In the genomic region with DNA sequence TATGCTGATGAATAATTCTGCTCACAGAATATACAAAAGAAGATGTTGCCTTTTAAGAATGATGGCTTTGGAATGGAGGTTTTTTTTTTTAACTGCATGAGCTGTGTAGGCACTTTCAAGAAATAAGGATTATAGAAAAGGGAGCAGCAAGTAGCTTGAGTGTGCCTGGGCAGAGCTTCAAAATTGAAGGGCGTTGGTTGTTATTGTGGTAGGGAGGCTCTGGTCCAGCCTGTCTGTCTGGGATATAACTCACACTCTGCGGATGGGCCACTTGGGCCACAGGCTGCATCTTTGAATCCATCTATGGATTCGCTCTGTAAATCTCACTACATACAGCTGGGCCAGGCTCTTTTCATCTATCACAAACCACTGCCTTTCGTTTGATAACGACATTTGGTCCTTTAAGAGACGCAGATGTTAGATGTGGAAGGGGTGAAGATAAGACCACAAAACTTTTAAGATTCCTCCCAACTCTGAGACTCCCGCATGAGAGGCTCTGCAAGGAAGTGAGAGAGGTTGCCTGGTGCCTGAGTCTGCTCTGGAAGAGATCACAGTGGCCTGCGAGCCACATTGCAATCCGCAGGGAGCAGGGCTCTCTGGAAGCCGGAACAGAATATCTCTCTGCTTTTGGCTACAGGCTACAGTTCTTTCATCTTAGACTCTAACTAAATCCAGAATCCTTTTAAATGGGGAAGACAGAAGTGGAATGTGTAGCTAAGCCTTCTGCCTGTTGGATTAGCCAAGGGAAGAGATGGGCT, we compare ENCODE assay signal across 10 mouse cellular contexts.
A peak's percentile ranks its signal among the peaks of the same experiment; 100 is the strongest.
DNase-seq lines count a peak whose midpoint lies in the region; ATAC-seq and TF ChIP-seq lines count a peak whose summit lies in the region.
"Had no signal": no experiment of that assay in that cellular context is flagged by ENCODE, and none has a peak within 500 bp of the region (broad histone marks: within the 10 kb centered on the region; RNA-seq: fewer than 3 reads in every experiment).

No protein-coding gene starts in this region.

- H3K4me2 ChIP-seq in lung, postnatal 0 days (replicated peaks; ENCODE audit: low read depth, low read length) = no peak overlapping the region
- H3K4me2 ChIP-seq in intestine, embryonic 15.5 days (replicated peaks) = no peak overlapping the region
- H3K4me2 ChIP-seq: hindbrain, embryonic 15.5 days had no signal

- no peak overlapping the region for H3K4me3 ChIP-seq in lung, postnatal 0 days (ENCODE audit: low read depth, low read length)
- no peak overlapping the region for H3K4me3 ChIP-seq in intestine, embryonic 15.5 days (replicated peaks)
- H3K4me3 ChIP-seq: hindbrain, embryonic 15.5 days; myocyte had no signal

- WGBS in lung, postnatal 0 days = 83% methylated on average over 10 of the region's 10 CpGs
- 67% methylated on average over 10 of the region's 10 CpGs for WGBS in intestine, embryonic 15.5 days

- H3K9ac ChIP-seq in lung, postnatal 0 days (replicated peaks; ENCODE audit: low read depth) = no peak overlapping the region
- H3K9ac ChIP-seq in intestine, embryonic 15.5 days = no peak overlapping the region
- H3K9ac ChIP-seq: hindbrain, embryonic 15.5 days had no signal

- H3K9me3 ChIP-seq in lung, postnatal 0 days (ENCODE audit: low read length) = no peaks in the 10 kb centered on the region
- H3K9me3 ChIP-seq in intestine, embryonic 15.5 days = no peaks in the 10 kb centered on the region
- H3K9me3 ChIP-seq: hindbrain, embryonic 15.5 days had no signal

- H3K4me1 ChIP-seq in lung, postnatal 0 days (ENCODE audit: insufficient read depth, low read depth, low read length) = no peaks in the 10 kb centered on the region
- H3K4me1 ChIP-seq in intestine, embryonic 15.5 days (replicated peaks) = 0 out of 2 replicates have a peak, but pooled peaks cover 4% of the 10 kb centered on the region

- no peak overlapping the region for H3K27ac ChIP-seq in lung, postnatal 0 days (ENCODE audit: low read length)
- H3K27ac ChIP-seq in intestine, embryonic 15.5 days = peak overlapping the region; percentile 32; the same call in 1 of the 2 replicates
- H3K27ac ChIP-seq: hindbrain, embryonic 15.5 days had no signal

- peak; percentile 5 for DNase-seq in lung, postnatal 36 days
- DNase-seq in lung, postnatal 0 days (ENCODE audit: low spot score) = no peak
- DNase-seq in heart, adult 18-20 months = peak; percentile 42 to 60
- peak; percentile 27 for DNase-seq in yolk sac, embryonic 10.5 days (ENCODE audit: low spot score)
- DNase-seq in lung, adult 18-20 months = no peak
- no peak for DNase-seq in right cerebral cortex, adult 2 months (ENCODE audit: low spot score in 2 of 2)
- DNase-seq: lung, adult 2 months had no signal

- no peak for ATAC-seq in lung, postnatal 0 days
- no peak for ATAC-seq in intestine, embryonic 15.5 days

- no peak for TF ChIP-seq EP300 in lung, postnatal 0 days (IDR thresholded peaks at IDR 0.05)

- TF ChIP-seq CTCF in lung, postnatal 0 days (IDR thresholded peaks at IDR 0.05) = no peak

- H3K36me3 ChIP-seq in lung, postnatal 0 days (ENCODE audit: insufficient read depth, low read length) = no peaks in the 10 kb centered on the region
- no peaks in the 10 kb centered on the region for H3K36me3 ChIP-seq in intestine, embryonic 15.5 days
- H3K36me3 ChIP-seq: hindbrain, embryonic 15.5 days had no signal

- no peaks in the 10 kb centered on the region for H3K27me3 ChIP-seq in lung, postnatal 0 days (replicated peaks; ENCODE audit: insufficient read depth, low read length)
- H3K27me3 ChIP-seq in intestine, embryonic 15.5 days (replicated peaks) = no peaks in the 10 kb centered on the region
- H3K27me3 ChIP-seq: hindbrain, embryonic 15.5 days had no signal

Comparison
In these comparisons a context has a peak if more than half of its experiments do, and no peak if none do; other contexts are left out.
1. DNase-seq: peak in lung, postnatal 36 days (single experiment), heart, adult 18-20 months (2 of 2) and yolk sac, embryonic 10.5 days (single experiment); none in lung, postnatal 0 days (single experiment), lung, adult 18-20 months (0 of 2) and right cerebral cortex, adult 2 months (0 of 2).